Mouse (Mus musculus) spleen, postnatal 10 days (tissue): ENCODE results near the gene Tmem233.

Experiments
- DNase-seq, 2 experiments: peaks; one replicate each; pipeline ENCODE4 v3.0.0; 2021 to 2022; ENCODE audit warnings: low spot score in 2 of 2

Tmem233 gene

GRCm38 (mm10) chr5:116004271-116004670 lies 78.8 kb downstream of the Tmem233 start:
- no peak for DNase-seq

GRCm38 (mm10) chr5:116003825-116004224 lies 79.2 kb downstream of the Tmem233 start:
- DNase-seq, result no peak

- DNase-seq, result no peak
Observed at GRCm38 (mm10) chr5:116003154-116003553, 79.9 kb downstream of the Tmem233 start.

GRCm38 (mm10) chr5:115997376-115997775 lies 85.7 kb downstream of the Tmem233 start:
- DNase-seq, result no peak

- DNase-seq, result no peak
Observed at GRCm38 (mm10) chr5:115994101-115994500, 88.9 kb downstream of the Tmem233 start.

- DNase-seq, result no peak
Observed at GRCm38 (mm10) chr5:115991717-115992116, 91.3 kb downstream of the Tmem233 start.
